Mouse (Mus musculus) bone marrow, adult 2 months (tissue): ENCODE measurements around the gene Rmdn2.

Source experiments
- CTCF ChIP-seq: fragments of 200-500 bp; IDR thresholded peaks from 2 replicates; pipeline ENCODE4 v1.5.1; 2011; ENCODE audit warnings: low read length, control low read depth; ENCODE audit not compliant: control insufficient read depth, insufficient read depth
- POLR2A ChIP-seq: fragments of 200-500 bp; IDR thresholded peaks from 2 replicates; pipeline ENCODE4 v1.6.1; 2011; ENCODE audit warnings: low read depth, mild to moderate bottlenecking, control low read depth, low read length, borderline replicate concordance; ENCODE audit not compliant: control insufficient read depth

- TF ChIP-seq CTCF: no peak
- TF ChIP-seq POLR2A: no peak
Measured at GRCm38 (mm10) chr17:79695106-79695505, 83.4 kb downstream of the Rmdn2 start.
